Comparison of ENCODE assay signal across 7 mouse cellular contexts in genomic region chr16:16359101-16359482, GRCm38 (mm10). TPM values are rescaled to one million over a fixed set of nuclear protein-coding genes. Genes with fewer than 3 reads are reported as not detected.
DNase-seq lines count a peak whose midpoint lies in the region; ATAC-seq and TF ChIP-seq lines count a peak whose summit lies in the region.
"Not testable (repeated sequence)": the region's sequence is repeated elsewhere in the genome, so short reads cannot be mapped to it uniquely, and the experiment has no call there.

No protein-coding gene starts in this region.

- H3K4me1 ChIP-seq in embryonic facial prominence, embryonic 10.5 days; kidney, embryonic 14.5 days (ENCODE audit: control insufficient read depth, insufficient read depth, low read length); liver, adult 2 months (ENCODE audit: control insufficient read depth, insufficient read depth, low read length): not testable (repeated sequence)
- H3K4me1 ChIP-seq in forebrain, embryonic 15.5 days, result peaks cover 17% of the 10 kb centered on the region
- H3K4me1 ChIP-seq in heart, postnatal 0 days (ENCODE audit: control insufficient read depth, insufficient read depth), result peaks cover 11% of the 10 kb centered on the region
- peaks cover 24% of the 10 kb centered on the region for H3K4me1 ChIP-seq in megakaryocyte, embryonic 14.5 days
- peaks cover 18% of the 10 kb centered on the region for H3K4me1 ChIP-seq in neural tube, embryonic 13.5 days (replicated peaks)

- H3K4me3 ChIP-seq in embryonic facial prominence, embryonic 10.5 days, result peak overlapping the region; percentile 70
- peak overlapping the region; percentile 73 for H3K4me3 ChIP-seq in forebrain, embryonic 15.5 days
- peak overlapping the region; percentile 72 for H3K4me3 ChIP-seq in heart, postnatal 0 days (ENCODE audit: low read depth, low read length)
- H3K4me3 ChIP-seq in kidney, embryonic 14.5 days (ENCODE audit: low read length), result peak overlapping the region; percentile 70
- H3K4me3 ChIP-seq in liver, adult 2 months (ENCODE audit: insufficient read depth, low read depth, low read length), result peak overlapping the region; percentile 14; the same call in 1 of the 2 replicates
- peak overlapping the region; percentile 94 for H3K4me3 ChIP-seq in megakaryocyte, embryonic 14.5 days (replicated peaks)
- peak overlapping the region; percentile 99 for H3K4me3 ChIP-seq in neural tube, embryonic 13.5 days

- TF ChIP-seq POLR2A in liver, adult 2 months (IDR thresholded peaks at IDR 0.05; ENCODE audit: extremely low read depth, insufficient read depth, low read length), result not testable (repeated sequence)

- not testable (repeated sequence) for DNase-seq in embryonic facial prominence, embryonic 10.5 days (ENCODE audit: low spot score); heart, postnatal 0 days (ENCODE audit: low spot score); liver, adult 2 months (ENCODE audit: extremely low read depth, low read depth, low spot score)

- not testable (repeated sequence) for H3K27me3 ChIP-seq in embryonic facial prominence, embryonic 10.5 days (replicated peaks; ENCODE audit: low read depth, poor library complexity, severe bottlenecking); forebrain, embryonic 15.5 days; heart, postnatal 0 days (ENCODE audit: control insufficient read depth, insufficient read depth, low read length); kidney, embryonic 14.5 days (ENCODE audit: control insufficient read depth, insufficient read depth, low read length); liver, adult 2 months (ENCODE audit: control insufficient read depth, insufficient read depth, low read length); megakaryocyte, embryonic 14.5 days (replicated peaks); neural tube, embryonic 13.5 days

- not testable (repeated sequence) for H3K79me2 ChIP-seq in liver, adult 2 months (ENCODE audit: control insufficient read depth, insufficient read depth, low read length)

- not testable (repeated sequence) for H3K36me3 ChIP-seq in embryonic facial prominence, embryonic 10.5 days (replicated peaks); forebrain, embryonic 15.5 days; heart, postnatal 0 days (replicated peaks; ENCODE audit: control insufficient read depth, insufficient read depth, low read length); kidney, embryonic 14.5 days (ENCODE audit: control insufficient read depth, insufficient read depth, low read length); liver, adult 2 months (ENCODE audit: control insufficient read depth, insufficient read depth, low read length); megakaryocyte, embryonic 14.5 days (replicated peaks; ENCODE audit: low read length); neural tube, embryonic 13.5 days

- H3K9me3 ChIP-seq in embryonic facial prominence, embryonic 10.5 days; forebrain, embryonic 15.5 days; heart, postnatal 0 days (replicated peaks; ENCODE audit: control insufficient read depth, low read length); kidney, embryonic 14.5 days (ENCODE audit: control insufficient read depth, low read length); megakaryocyte, embryonic 14.5 days; neural tube, embryonic 13.5 days: not testable (repeated sequence)

- peak overlapping the region; percentile 84; the same call in 1 of the 2 replicates for H3K9ac ChIP-seq in forebrain, embryonic 15.5 days (replicated peaks)
- peak overlapping the region; percentile 75; the same call in 1 of the 2 replicates for H3K9ac ChIP-seq in heart, postnatal 0 days (replicated peaks; ENCODE audit: low read depth, low read length)
- peak overlapping the region; percentile 80; the same call in 1 of the 2 replicates for H3K9ac ChIP-seq in kidney, embryonic 14.5 days (ENCODE audit: low read depth, low read length)
- H3K9ac ChIP-seq in liver, adult 2 months (ENCODE audit: low read depth, low read length), result not testable (repeated sequence)
- peak overlapping the region; percentile 96 for H3K9ac ChIP-seq in neural tube, embryonic 13.5 days

- TF ChIP-seq CTCF in heart, postnatal 0 days (IDR thresholded peaks at IDR 0.05; ENCODE audit: low read depth); liver, adult 2 months (IDR thresholded peaks at IDR 0.05; ENCODE audit: low read depth, low read length): not testable (repeated sequence)

- H3K4me2 ChIP-seq in forebrain, embryonic 15.5 days (replicated peaks), result peak overlapping the region; percentile 55
- peak overlapping the region; percentile 84 for H3K4me2 ChIP-seq in heart, postnatal 0 days (ENCODE audit: low read depth, low read length)
- peak overlapping the region; percentile 68 for H3K4me2 ChIP-seq in kidney, embryonic 14.5 days (replicated peaks; ENCODE audit: low read depth, low read length)
- peak overlapping the region; percentile 46 for H3K4me2 ChIP-seq in neural tube, embryonic 13.5 days

- not testable (repeated sequence) for TF ChIP-seq EP300 in heart, postnatal 0 days (IDR thresholded peaks at IDR 0.05; ENCODE audit: low read depth)

- 54% methylated on average over 9 of the region's 9 CpGs for WGBS in embryonic facial prominence, embryonic 10.5 days
- whole genome bisulfite sequencing in forebrain, embryonic 15.5 days, result 51% methylated on average over 9 of the region's 9 CpGs
- WGBS in heart, postnatal 0 days, result 48% methylated on average over 9 of the region's 9 CpGs
- 56% methylated on average over 9 of the region's 9 CpGs for WGBS in kidney, embryonic 14.5 days
- WGBS in liver, adult 2 months, result 49% methylated on average over 9 of the region's 9 CpGs
- WGBS in neural tube, embryonic 13.5 days, result 52% methylated on average over 9 of the region's 9 CpGs

- not testable (repeated sequence) for ATAC-seq in forebrain, embryonic 15.5 days (replicated peaks); heart, postnatal 0 days (ENCODE audit: insufficient read depth, low read depth); kidney, embryonic 14.5 days (ENCODE audit: low FRiP score, low TSS enrichment)
- ATAC-seq in neural tube, embryonic 13.5 days (ENCODE audit: low read depth), result peak; percentile 68; the same call in 1 of the 2 replicates

- H3K27ac ChIP-seq in embryonic facial prominence, embryonic 10.5 days (replicated peaks), result peak overlapping the region; percentile 90
- H3K27ac ChIP-seq in forebrain, embryonic 15.5 days (replicated peaks); kidney, embryonic 14.5 days (ENCODE audit: low read depth, low read length); liver, adult 2 months (replicated peaks; ENCODE audit: insufficient read depth, low read depth, low read length): not testable (repeated sequence)
- peak overlapping the region; percentile 94; the same call in 1 of the 2 replicates for H3K27ac ChIP-seq in heart, postnatal 0 days (ENCODE audit: low read depth)
- H3K27ac ChIP-seq in neural tube, embryonic 13.5 days (replicated peaks), result 0 out of 2 replicates have a peak overlapping the region, but pooled peaks have one; percentile 93

RNA-seq across cellular contexts. Expression of gene Dnm1l, which starts 0.3 kb away (rescaled TPM):
- polyA plus RNA-seq in embryonic facial prominence, embryonic 10.5 days (2016; fragmentation: Nextera tagmentation; extraction: Ambion mirVana), result 58.4 and 59.1 TPM in 2 replicates
- 93.9 and 97.3 TPM in 2 replicates for polyA plus RNA-seq in forebrain, embryonic 15.5 days (2015; fragmentation: Nextera tagmentation; extraction: Ambion mirVana)
- total RNA-seq in heart, postnatal 0 days (2014; rRNA removed; ENCODE audit: low replicate concordance), result 49.6 and 55.3 TPM in 2 replicates
- polyA plus RNA-seq in heart, postnatal 0 days (2015; fragmentation: Nextera tagmentation; extraction: Ambion mirVana), result 64.6 and 66.1 TPM in 2 replicates
- polyA plus RNA-seq in kidney, embryonic 14.5 days (2014; fragmentation: Nextera tagmentation; extraction: Ambion mirVana), result 53.6 and 61.9 TPM in 2 replicates
- 29.5 and 30.5 TPM in 2 replicates for total RNA-seq in liver, adult 2 months (2014; rRNA removed)
- 5.0 TPM in 2 replicates for polyA plus RNA-seq in liver, adult 2 months (2012; rRNA removed)
- 3.7 TPM in 1 of 2 replicates, not detected in the other for polyA plus RNA-seq in megakaryocyte, embryonic 14.5 days (2012; ENCODE audit: insufficient read depth, low replicate concordance)
- 87.7 and 90.0 TPM in 2 replicates for polyA plus RNA-seq in neural tube, embryonic 13.5 days (2015; fragmentation: Nextera tagmentation; extraction: Ambion mirVana)

RNA-seq across cellular contexts. Expression of gene Yars2, which starts 56.3 kb away (rescaled TPM):
- 41.0 and 49.3 TPM in 2 replicates for polyA plus RNA-seq in embryonic facial prominence, embryonic 10.5 days (2016; fragmentation: Nextera tagmentation; extraction: Ambion mirVana)
- polyA plus RNA-seq in forebrain, embryonic 15.5 days (2015; fragmentation: Nextera tagmentation; extraction: Ambion mirVana), result 26.7 and 28.0 TPM in 2 replicates
- 73.4 and 75.8 TPM in 2 replicates for total RNA-seq in heart, postnatal 0 days (2014; rRNA removed; ENCODE audit: low replicate concordance)
- polyA plus RNA-seq in heart, postnatal 0 days (2015; fragmentation: Nextera tagmentation; extraction: Ambion mirVana), result 30.7 and 31.3 TPM in 2 replicates
- polyA plus RNA-seq in kidney, embryonic 14.5 days (2014; fragmentation: Nextera tagmentation; extraction: Ambion mirVana), result 46.0 and 52.0 TPM in 2 replicates
- 17.5 and 18.9 TPM in 2 replicates for total RNA-seq in liver, adult 2 months (2014; rRNA removed)
- polyA plus RNA-seq in liver, adult 2 months (2012; rRNA removed), result 28.0 and 32.3 TPM in 2 replicates
- polyA plus RNA-seq in megakaryocyte, embryonic 14.5 days (2012; ENCODE audit: insufficient read depth, low replicate concordance), result 20.8 and 21.5 TPM in 2 replicates
- polyA plus RNA-seq in neural tube, embryonic 13.5 days (2015; fragmentation: Nextera tagmentation; extraction: Ambion mirVana), result 25.1 and 30.5 TPM in 2 replicates

Comparison
In these comparisons a context has a peak if more than half of its experiments do, and no peak if none do; other contexts are left out.
1. H3K4me3 ChIP-seq: peak in every context shown above with its lines; median percentile 99 in neural tube, embryonic 13.5 days; 94 in megakaryocyte, embryonic 14.5 days; 73 in forebrain, embryonic 15.5 days; 72 in heart, postnatal 0 days; 70 in embryonic facial prominence, embryonic 10.5 days; 70 in kidney, embryonic 14.5 days; 14 in liver, adult 2 months.